In genomic region chr19:12500124-12500523, GRCm38 (mm10) we compare ENCODE assay signal across 8 mouse cellular contexts. TPM values are rescaled to one million over a fixed set of nuclear protein-coding genes. Genes with fewer than 3 reads are reported as not detected.
DNase-seq lines count a peak whose midpoint lies in the region; ATAC-seq and TF ChIP-seq lines count a peak whose summit lies in the region.

No protein-coding gene starts in this region.

- peak overlapping the region; percentile 89 for H3K4me2 ChIP-seq in kidney, embryonic 15.5 days

- no peak for TF ChIP-seq POLR2A in small intestine, adult 2 months (IDR thresholded peaks at IDR 0.05; ENCODE audit: low read depth, low read length)

- H3K36me3 ChIP-seq in kidney, embryonic 15.5 days, result no peaks in the 10 kb centered on the region
- no peaks in the 10 kb centered on the region for H3K36me3 ChIP-seq in small intestine, adult 2 months (ENCODE audit: control insufficient read depth, insufficient read depth, low read length)

- 6% methylated on average over 3 of the region's 3 CpGs for WGBS in kidney, embryonic 15.5 days
- WGBS in small intestine, adult 2 months, result 4% methylated on average over 3 of the region's 3 CpGs

- peak overlapping the region; percentile 72 for H3K4me3 ChIP-seq in kidney, embryonic 15.5 days (replicated peaks)
- peak overlapping the region; percentile 67 for H3K4me3 ChIP-seq in small intestine, adult 2 months (ENCODE audit: low read depth, low read length)

- 0 out of 2 replicates have a peak, but pooled peaks have one; percentile 15 for ATAC-seq in kidney, embryonic 15.5 days (replicated peaks; ENCODE audit: low FRiP score)

- H3K27ac ChIP-seq in kidney, embryonic 15.5 days, result no peak overlapping the region
- peak overlapping the region; percentile 65 for H3K27ac ChIP-seq in small intestine, adult 2 months (ENCODE audit: insufficient read depth, low read depth, low read length)

- peaks cover 13% of the 10 kb centered on the region for H3K4me1 ChIP-seq in kidney, embryonic 15.5 days
- peaks cover 3% of the 10 kb centered on the region; the same call in 1 of the 2 replicates for H3K4me1 ChIP-seq in small intestine, adult 2 months (ENCODE audit: control insufficient read depth, insufficient read depth, insufficient read length, low read length)

- no peaks in the 10 kb centered on the region for H3K9me3 ChIP-seq in kidney, embryonic 15.5 days (replicated peaks)

- no peak for TF ChIP-seq CTCF in small intestine, adult 2 months (IDR thresholded peaks at IDR 0.05; ENCODE audit: extremely low read depth, insufficient read length, insufficient replicate concordance, low read depth, low read length)

- H3K27me3 ChIP-seq in kidney, embryonic 15.5 days, result 0 out of 2 replicates have a peak, but pooled peaks cover 6% of the 10 kb centered on the region
- no peaks in the 10 kb centered on the region for H3K27me3 ChIP-seq in small intestine, adult 2 months (ENCODE audit: control insufficient read depth, insufficient read depth, low read length)

- peak overlapping the region; percentile 17; the same call in 1 of the 2 replicates for H3K9ac ChIP-seq in kidney, embryonic 15.5 days

- no peak for DNase-seq in kidney, adult 11 months
- peak; percentile 46 for DNase-seq in embryo, embryonic 9.5 days (ENCODE audit: extremely low spot score)
- DNase-seq in heart, adult 9 months (ENCODE audit: low spot score in 2 of 2), result peak; percentile 63 to 65
- DNase-seq in layer of hippocampus, adult 18-20 months (ENCODE audit: low spot score in 2 of 2), result peak; percentile 74 to 85
- DNase-seq in lung, postnatal 4 days, result peak; percentile 51 to 69
- no peak for DNase-seq in thymus, postnatal 36 days

RNA-seq across cellular contexts. Expression of gene Dtx4, which starts 1.1 kb away (rescaled TPM):
- polyA plus RNA-seq in kidney, embryonic 15.5 days (2015; fragmentation: Nextera tagmentation; extraction: Ambion mirVana), result 6.2 and 6.7 TPM in 2 replicates
- total RNA-seq in layer of hippocampus, adult 18-20 months (2021), result 10 to 100 TPM; 34.6 to 35.6 TPM
- 7.1 and 11.1 TPM in 2 replicates for polyA plus RNA-seq in small intestine, adult 2 months (2012; rRNA removed)

RNA-seq across cellular contexts. Expression of gene Mpeg1, which starts 39.5 kb away (rescaled TPM):
- polyA plus RNA-seq in kidney, embryonic 15.5 days (2015; fragmentation: Nextera tagmentation; extraction: Ambion mirVana), result 0.57 and 0.62 TPM in 2 replicates
- 1 to 10 TPM; 7.8 to 9.4 TPM for total RNA-seq in layer of hippocampus, adult 18-20 months (2021)
- 2.7 and 3.5 TPM in 2 replicates for polyA plus RNA-seq in small intestine, adult 2 months (2012; rRNA removed)

RNA-seq across cellular contexts. Expression of gene Fam111a, which starts 45.4 kb away (rescaled TPM):
- polyA plus RNA-seq in kidney, embryonic 15.5 days (2015; fragmentation: Nextera tagmentation; extraction: Ambion mirVana), result 25.3 and 26.3 TPM in 2 replicates
- 1 to 10 TPM in 1 of 2 experiments, under 1 TPM in 1; 0.91 to 1.7 TPM for total RNA-seq in layer of hippocampus, adult 18-20 months (2021)
- 0.17 and 0.33 TPM in 2 replicates for polyA plus RNA-seq in small intestine, adult 2 months (2012; rRNA removed)

Comparison
In these comparisons a context has a peak if more than half of its experiments do, and no peak if none do; other contexts are left out.
1. DNase-seq: peak in embryo, embryonic 9.5 days (single experiment), heart, adult 9 months (2 of 2), layer of hippocampus, adult 18-20 months (2 of 2) and lung, postnatal 4 days (2 of 2); none in kidney, adult 11 months (single experiment) and thymus, postnatal 36 days (0 of 2).
2. RNA of gene Fam111a, which starts 45.4 kb away (polyA plus RNA-seq): 25.3 to 26.3 TPM in kidney, embryonic 15.5 days; 0.17 to 0.33 TPM in small intestine, adult 2 months; every median in the first group is over 10 times any median in the second.